Mouse (Mus musculus): ENCODE data around the gene Isoc2a.

DNA sequence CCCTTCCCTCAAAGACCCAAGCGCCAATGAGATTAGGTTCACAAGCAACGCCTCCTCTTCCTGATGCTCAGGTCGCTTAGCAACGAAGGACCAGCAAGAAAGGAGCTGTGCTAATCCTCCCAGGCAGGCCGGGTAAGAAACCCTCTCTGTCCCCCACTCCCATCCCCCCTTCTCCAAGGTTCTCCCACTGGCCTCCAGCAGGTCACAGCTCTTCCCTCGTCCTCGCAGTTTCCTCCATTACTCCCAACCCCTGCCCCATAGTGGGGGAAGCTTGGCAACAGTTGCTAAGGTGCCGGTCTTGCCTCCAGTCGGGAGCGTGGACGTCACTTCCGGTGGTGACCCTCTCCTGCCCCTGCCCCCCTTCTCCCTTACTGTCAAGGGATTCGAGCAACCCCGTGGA, 45.6 kb downstream of the Isoc2a start:
- no peak for TF ChIP-seq CTCF (conservative IDR thresholded peaks at IDR 0.05; ENCODE audit: low read length)
- no peak for TF ChIP-seq NANOG (IDR thresholded peaks at IDR 0.05; ENCODE audit: borderline replicate concordance, low read length)
